9 mouse cellular contexts compared by ENCODE assay signal in the genomic region with DNA sequence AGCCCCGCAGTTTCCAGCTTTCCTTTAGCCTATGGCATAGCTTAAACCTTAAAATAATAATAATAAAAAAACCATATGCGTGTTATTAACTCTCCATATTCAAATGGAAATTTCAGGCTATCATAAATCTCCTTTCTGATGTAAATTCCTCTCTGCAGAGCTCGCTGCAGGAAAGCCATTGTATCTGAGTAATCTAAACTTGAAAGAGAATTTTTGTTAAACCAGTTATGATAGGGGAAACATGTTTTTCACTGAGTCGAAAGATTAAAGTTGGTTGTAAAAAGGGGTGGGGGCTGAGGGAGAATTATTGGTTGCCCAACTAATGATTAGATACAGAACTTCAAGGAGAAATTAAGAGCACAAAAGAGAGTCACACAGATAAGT.
DNase-seq lines count a peak whose midpoint lies in the region; ATAC-seq lines count a peak whose summit lies in the region.
"Had no signal": no experiment of that assay in that cellular context is flagged by ENCODE, and none has a peak within 500 bp of the region (broad histone marks: within the 10 kb centered on the region; RNA-seq: fewer than 3 reads in every experiment).

No protein-coding gene starts in this region.

- no peaks in the 10 kb centered on the region for H3K27me3 ChIP-seq in lung, embryonic 16.5 days (ENCODE audit: control insufficient read depth, insufficient read depth, low read depth, low read length)
- H3K27me3 ChIP-seq in hindbrain, embryonic 11.5 days (ENCODE audit: control insufficient read depth, insufficient read depth, low read length) = no peaks in the 10 kb centered on the region
- no peaks in the 10 kb centered on the region for H3K27me3 ChIP-seq in liver, embryonic 13.5 days
- H3K27me3 ChIP-seq in stomach, embryonic 15.5 days (replicated peaks) = no peaks in the 10 kb centered on the region

- DNase-seq in lung, postnatal 10 days = no peak
- peak; percentile 24 for DNase-seq in hindbrain, embryonic 11.5 days (ENCODE audit: low spot score)
- no peak for DNase-seq in liver, embryonic 13.5 days
- DNase-seq in left cerebral cortex, postnatal 14 days (ENCODE audit: low spot score in 2 of 2) = no peak
- no peak for DNase-seq in left cerebral cortex, postnatal 10 days (ENCODE audit: extremely low spot score in 1 of 2, low spot score in 2 of 2)
- DNase-seq: right cerebral cortex, postnatal 25 days had no signal

- peak overlapping the region; percentile 85 for H3K27ac ChIP-seq in lung, embryonic 16.5 days (ENCODE audit: low read length)
- H3K27ac ChIP-seq in hindbrain, embryonic 11.5 days (ENCODE audit: low read depth, low read length) = peak overlapping the region; percentile 62; the same call in 1 of the 2 replicates
- no peak overlapping the region for H3K27ac ChIP-seq in liver, embryonic 13.5 days
- H3K27ac ChIP-seq in stomach, embryonic 15.5 days = no peak overlapping the region

- WGBS in lung, embryonic 16.5 days = 9% methylated on average over 4 of the region's 4 CpGs
- WGBS in hindbrain, embryonic 11.5 days = 12% methylated on average over 4 of the region's 4 CpGs
- 23% methylated on average over 4 of the region's 4 CpGs for WGBS in liver, embryonic 13.5 days (ENCODE audit: insufficient replicate concordance)
- 4% methylated on average over 4 of the region's 4 CpGs for WGBS in stomach, embryonic 15.5 days

- ATAC-seq in lung, embryonic 16.5 days (ENCODE audit: low read depth) = 0 out of 2 replicates have a peak, but pooled peaks have one; percentile 0
- ATAC-seq in hindbrain, embryonic 11.5 days (ENCODE audit: low FRiP score) = no peak
- ATAC-seq in liver, embryonic 13.5 days (ENCODE audit: low read depth) = no peak
- 0 out of 2 replicates have a peak, but pooled peaks have one; percentile 23 for ATAC-seq in stomach, embryonic 15.5 days (ENCODE audit: insufficient read depth, low FRiP score, low read depth)
- no peak for ATAC-seq in granulocyte monocyte progenitor cell, adult 5-6 weeks (replicated peaks; ENCODE audit: poor library complexity, severe bottlenecking)

- H3K36me3 ChIP-seq in lung, embryonic 16.5 days (ENCODE audit: control insufficient read depth, insufficient read depth, low read length) = no peaks in the 10 kb centered on the region
- no peaks in the 10 kb centered on the region for H3K36me3 ChIP-seq in hindbrain, embryonic 11.5 days (ENCODE audit: control insufficient read depth, insufficient read depth, low read length)
- no peaks in the 10 kb centered on the region for H3K36me3 ChIP-seq in liver, embryonic 13.5 days
- no peaks in the 10 kb centered on the region for H3K36me3 ChIP-seq in stomach, embryonic 15.5 days

- no peaks in the 10 kb centered on the region for H3K9me3 ChIP-seq in lung, embryonic 16.5 days (ENCODE audit: control insufficient read depth, low read length)
- H3K9me3 ChIP-seq in hindbrain, embryonic 11.5 days (ENCODE audit: control insufficient read depth, low read length) = no peaks in the 10 kb centered on the region
- no peaks in the 10 kb centered on the region for H3K9me3 ChIP-seq in liver, embryonic 13.5 days (replicated peaks)
- no peaks in the 10 kb centered on the region for H3K9me3 ChIP-seq in stomach, embryonic 15.5 days

- peak overlapping the region; percentile 47 for H3K4me2 ChIP-seq in lung, embryonic 16.5 days (ENCODE audit: low read depth, low read length)
- H3K4me2 ChIP-seq in hindbrain, embryonic 11.5 days (replicated peaks; ENCODE audit: low read depth, low read length) = peak overlapping the region; percentile 33; the same call in 1 of the 2 replicates
- peak overlapping the region; percentile 48 for H3K4me2 ChIP-seq in liver, embryonic 13.5 days
- H3K4me2 ChIP-seq in stomach, embryonic 15.5 days = peak overlapping the region; percentile 47

- peak overlapping the region; percentile 37; the same call in 1 of the 2 replicates for H3K9ac ChIP-seq in lung, embryonic 16.5 days (ENCODE audit: low read length)
- H3K9ac ChIP-seq in hindbrain, embryonic 11.5 days (ENCODE audit: low read depth, low read length) = peak overlapping the region; percentile 42; the same call in 1 of the 2 replicates
- H3K9ac ChIP-seq in liver, embryonic 13.5 days = no peak overlapping the region
- H3K9ac ChIP-seq in stomach, embryonic 15.5 days = no peak overlapping the region

- intact Hi-C loops in left cerebral cortex, postnatal 14 days (cut with DNase I) = loop anchor here (10.0 kb wide), 1 partner anchor 463 kb away; no protein-coding TSS in a partner anchor
- intact Hi-C loops in left cerebral cortex, postnatal 10 days (cut with DNase I) = loop anchor here (10.0 kb wide), 1 partner anchor 673 kb away; no protein-coding TSS in a partner anchor

- peaks cover 30% of the 10 kb centered on the region for H3K4me1 ChIP-seq in lung, embryonic 16.5 days (replicated peaks; ENCODE audit: control insufficient read depth, insufficient read depth, low read length)
- no peaks in the 10 kb centered on the region for H3K4me1 ChIP-seq in hindbrain, embryonic 11.5 days (replicated peaks; ENCODE audit: control insufficient read depth, insufficient read depth, low read length)
- H3K4me1 ChIP-seq in liver, embryonic 13.5 days (replicated peaks) = peaks cover 47% of the 10 kb centered on the region
- peaks cover 10% of the 10 kb centered on the region for H3K4me1 ChIP-seq in stomach, embryonic 15.5 days

- H3K4me3 ChIP-seq in lung, embryonic 16.5 days (ENCODE audit: low read length) = no peak overlapping the region; the same call in 1 of the 2 replicates
- H3K4me3 ChIP-seq in hindbrain, embryonic 11.5 days (ENCODE audit: low read depth, low read length) = peak overlapping the region; percentile 14; the same call in 1 of the 2 replicates
- 0 out of 2 replicates have a peak overlapping the region, but pooled peaks have one; percentile 12 for H3K4me3 ChIP-seq in liver, embryonic 13.5 days (replicated peaks)
- H3K4me3 ChIP-seq in stomach, embryonic 15.5 days (replicated peaks) = peak overlapping the region; percentile 18; the same call in 1 of the 2 replicates

Comparison
In these comparisons a context has a peak if more than half of its experiments do, and no peak if none do; other contexts are left out.
1. ATAC-seq: peak in lung, embryonic 16.5 days (single experiment) and stomach, embryonic 15.5 days (single experiment); none in hindbrain, embryonic 11.5 days (single experiment), liver, embryonic 13.5 days (single experiment) and granulocyte monocyte progenitor cell, adult 5-6 weeks (single experiment).
2. H3K27ac ChIP-seq: peak in lung, embryonic 16.5 days (single experiment) and hindbrain, embryonic 11.5 days (single experiment); none in liver, embryonic 13.5 days (single experiment) and stomach, embryonic 15.5 days (single experiment).
3. H3K9ac ChIP-seq: peak in lung, embryonic 16.5 days (single experiment) and hindbrain, embryonic 11.5 days (single experiment); none in liver, embryonic 13.5 days (single experiment) and stomach, embryonic 15.5 days (single experiment).
4. Peak in every context shown above with its lines, with median percentiles within 50 percentile points of each other: H3K4me2 ChIP-seq.